Mouse (Mus musculus) hindbrain, postnatal 0 days (tissue): ENCODE results near the gene Gsap. TPM values are rescaled to one million over a fixed set of nuclear protein-coding genes. Genes with fewer than 3 reads are reported as not detected.
"Not testable (repeated sequence)": the region's sequence is repeated elsewhere in the genome, so short reads cannot be mapped to it uniquely, and the experiment has no call there.

ENCODE experiments used
- ATAC-seq: fragments of 200-750 bp; cut with Nextera tagmentation; 2 replicates; pipeline ENCODE4 v1.8.0; 2017; ENCODE audit warnings: mild to moderate bottlenecking, moderate TSS enrichment, moderate library complexity
- DNase-seq: peaks from one replicate; pipeline ENCODE4 v3.0.0-alpha.2; 2015; ENCODE audit warnings: low spot score
- H3K27ac ChIP-seq: fragments of 300-500 bp; sonication (generic); 2 replicates; pipeline ENCODE4 v1.5.1; 2014; ENCODE audit warnings: mild to moderate bottlenecking
- H3K27me3 ChIP-seq: fragments of 300-500 bp; sonication (generic); 2 replicates; pipeline ENCODE4 v1.6.1; 2014; ENCODE audit warnings: low read length, mixed read lengths; ENCODE audit not compliant: insufficient read depth
- H3K36me3 ChIP-seq: fragments of 300-500 bp; sonication (generic); 2 replicates; pipeline ENCODE4 v1.6.1; 2014; ENCODE audit warnings: low read length, mixed read lengths; ENCODE audit not compliant: insufficient read depth
- H3K4me1 ChIP-seq: fragments of 300-500 bp; sonication (generic); 2 replicates; pipeline ENCODE4 v1.6.1; 2014; ENCODE audit warnings: antibody characterized with exemption, low read length, mixed read lengths; ENCODE audit not compliant: insufficient read depth
- H3K4me2 ChIP-seq: fragments of 300-500 bp; sonication (generic); 2 replicates; pipeline ENCODE4 v1.6.1; 2014; ENCODE audit warnings: low read depth, mild to moderate bottlenecking, low read length, moderate library complexity, mixed read lengths
- H3K4me3 ChIP-seq: fragments of 300-500 bp; sonication (generic); 2 replicates; pipeline ENCODE4 v1.5.1; 2014; ENCODE audit warnings: low read length
- H3K9ac ChIP-seq: fragments of 300-500 bp; sonication (generic); replicated peaks from 2 replicates; pipeline ENCODE4 v1.6.1; 2014; ENCODE audit warnings: mild to moderate bottlenecking, low read length, moderate library complexity, mixed read lengths
- H3K9me3 ChIP-seq: fragments of 300-500 bp; sonication (generic); 2 replicates; pipeline ENCODE4 v1.6.1; 2016; ENCODE audit warnings: low read length, mixed read lengths
- CTCF ChIP-seq: IDR thresholded peaks from 2 replicates; pipeline ENCODE4 v1.5.1; 2016; ENCODE audit warnings: antibody characterized with exemption, control low read depth, low read depth
- WGBS: fragments of 180-500 bp; shearing (Covaris S2); extraction: QIAGEN DNeasy Blood & Tissue Kit; methylation state at CpG from one replicate; pipeline ENCODE4 v1.1.7; 2014; 5-methylcytosine and 5-hydroxymethylcytosine counted together
- polyA plus RNA-seq: library from polyadenylated mRNA; unstranded; fragments of >200 nt; fragmentation: Nextera tagmentation; extraction: Ambion mirVana; gene quantifications from 2 replicates; pipeline ENCODE4 v1.2.1, GENCODE M21; 2015
- total RNA-seq: library from RNA; depleted of rRNA; stranded (reverse); fragments of >200 nt; gene quantifications from 2 replicates; pipeline ENCODE4 v1.2.3, GENCODE M21; 2014

Gene Gsap
- total and polyA plus RNA-seq, 2 experiments from 2014 or later: 8.3 to 11.0 TPM

DNA sequence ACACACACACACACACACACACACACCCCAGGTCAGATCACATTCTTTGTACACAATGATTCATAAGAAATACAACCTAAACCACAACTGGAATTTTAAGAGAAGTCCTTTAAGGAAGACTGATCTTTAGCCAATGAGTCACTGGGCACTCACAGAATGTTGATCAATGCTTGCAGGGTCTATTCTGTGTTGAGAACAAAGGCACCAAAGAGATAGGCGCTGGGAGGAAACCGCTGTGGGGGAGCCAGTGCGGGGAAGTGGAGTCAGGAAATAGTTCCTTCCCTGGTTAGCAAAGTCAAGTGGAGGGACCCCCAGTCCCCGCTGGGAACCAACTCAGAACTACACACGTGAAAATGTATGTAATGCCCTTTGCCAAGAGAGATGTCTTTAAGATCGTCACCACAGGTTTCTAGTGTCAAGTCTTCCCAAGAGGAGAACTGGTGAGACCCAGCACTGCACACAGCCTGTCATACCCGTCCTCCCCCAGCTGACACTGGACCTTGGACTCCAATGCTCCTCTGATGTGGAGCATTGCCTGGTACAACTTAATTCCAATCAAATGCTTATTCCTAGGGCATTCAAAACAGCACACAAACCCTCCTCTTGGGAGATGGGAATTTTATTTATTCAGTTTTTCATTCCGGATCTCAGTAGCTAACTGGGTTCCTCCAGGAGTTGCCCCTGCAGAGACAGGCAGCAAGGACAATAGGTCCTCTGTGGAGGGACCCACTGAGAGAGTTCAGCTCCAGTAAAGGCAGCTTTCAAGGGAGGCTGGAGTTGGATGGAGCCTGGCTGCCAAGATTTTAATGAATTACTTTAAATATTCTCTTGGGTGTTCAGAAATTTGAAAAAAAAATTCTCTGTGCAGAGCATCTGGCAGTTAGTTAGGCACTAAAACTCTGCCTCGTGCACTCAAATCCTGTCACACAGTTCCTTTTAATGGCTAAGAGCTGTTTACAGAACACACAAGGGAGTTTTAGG, 10.6 kb upstream of the Gsap start:
- H3K36me3 ChIP-seq: no peaks in the 10 kb centered on the region
- no peak for TF ChIP-seq CTCF

DNA sequence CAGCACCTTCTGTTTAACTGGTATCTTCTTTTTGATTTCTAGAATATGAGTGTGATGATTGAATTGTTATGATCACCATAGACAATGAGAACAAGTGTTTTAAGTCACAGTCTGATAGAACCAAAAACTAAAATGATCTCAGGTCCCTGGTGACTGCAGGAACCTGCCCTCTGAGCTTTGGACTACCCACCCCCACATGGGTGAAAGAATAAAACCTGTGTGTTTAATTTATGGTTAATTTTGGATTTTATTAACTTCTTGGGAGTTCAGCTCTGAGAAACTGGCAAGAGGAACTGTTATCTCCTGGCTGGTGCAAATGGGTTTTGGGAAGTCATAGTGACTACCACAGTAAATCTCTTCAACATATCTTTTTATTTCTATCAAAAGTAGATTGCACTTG, 6.6 kb upstream of the Gsap start:
- ATAC-seq: no peak

More for the DNA sequence above, 10.6 kb upstream of the Gsap start:
- H3K4me1 ChIP-seq: peaks cover 13% of the 10 kb centered on the region
- peak overlapping the region; percentile 62 for H3K27ac ChIP-seq
- DNase-seq: peak; percentile 65
- H3K9me3 ChIP-seq: no peaks in the 10 kb centered on the region
- 15% methylated on average over 9 of the region's 9 CpGs for WGBS
- H3K27me3 ChIP-seq: no peaks in the 10 kb centered on the region
- no peak overlapping the region for H3K4me3 ChIP-seq
- H3K4me2 ChIP-seq: peak overlapping the region; percentile 24; the same call in 1 of the 2 replicates
- ATAC-seq: peak; percentile 86
- H3K9ac ChIP-seq: no peak overlapping the region

DNA sequence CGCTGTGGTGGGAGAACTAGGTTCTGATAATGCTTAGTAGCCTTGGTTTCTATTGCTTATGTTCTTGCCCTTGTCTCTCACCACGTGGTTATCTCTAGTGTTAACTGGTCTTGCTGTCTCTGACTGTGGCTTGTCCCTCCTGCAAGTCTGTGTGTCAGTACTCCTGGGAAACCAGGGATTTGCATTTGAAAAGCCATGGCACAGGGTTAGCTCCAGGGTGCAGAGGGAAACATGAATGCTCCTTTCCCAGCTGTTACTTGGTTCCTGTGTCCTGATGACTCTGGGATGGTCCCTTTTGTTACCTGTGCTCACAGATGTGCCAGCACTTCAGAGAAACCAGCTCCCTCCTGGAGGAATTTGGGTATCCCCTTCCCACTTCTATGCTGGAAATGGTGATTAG, 3.0 kb upstream of the Gsap start:
- not testable (repeated sequence) for H3K36me3 ChIP-seq, H3K27ac ChIP-seq, ATAC-seq, DNase-seq, H3K9me3 ChIP-seq, H3K4me1 ChIP-seq, H3K4me2 ChIP-seq, H3K4me3 ChIP-seq, H3K9ac ChIP-seq, H3K27me3 ChIP-seq
- 59% methylated on average over 2 of the region's 2 CpGs for WGBS

More for the DNA sequence above, 6.6 kb upstream of the Gsap start:
- 0 out of 2 replicates have a peak, but pooled peaks cover 7% of the 10 kb centered on the region for H3K4me1 ChIP-seq
- H3K27ac ChIP-seq: no peak overlapping the region
- DNase-seq: no peak
- TF ChIP-seq CTCF: no peak
- H3K27me3 ChIP-seq: no peaks in the 10 kb centered on the region
- H3K4me3 ChIP-seq: no peak overlapping the region
- no peaks in the 10 kb centered on the region for H3K36me3 ChIP-seq
- H3K4me2 ChIP-seq: no peak overlapping the region
- no peak overlapping the region for H3K9ac ChIP-seq
- H3K9me3 ChIP-seq: no peaks in the 10 kb centered on the region

DNA sequence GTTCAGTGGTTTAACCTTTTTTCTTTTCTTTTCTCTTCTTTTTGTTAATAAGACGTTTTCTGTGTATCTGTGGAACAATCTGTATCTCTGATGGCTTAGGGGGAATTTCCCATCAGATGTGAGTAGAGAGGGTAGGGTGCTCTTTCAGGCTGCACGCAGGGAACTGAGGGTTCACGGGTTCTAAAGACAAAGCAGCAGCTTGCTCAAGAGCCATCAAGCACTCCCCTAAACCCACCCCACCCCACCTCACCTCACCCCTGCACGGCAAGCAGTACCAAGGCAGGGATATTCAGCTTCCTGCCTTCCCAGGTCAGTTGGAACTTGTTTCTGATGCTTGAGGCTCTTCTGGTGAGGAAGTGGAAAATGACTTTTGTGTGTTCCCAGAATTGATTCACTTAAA, 766 bp downstream of the Gsap start:
- peak overlapping the region; percentile 51 for H3K4me3 ChIP-seq
- ATAC-seq (no peak), DNase-seq (no peak)
- peak overlapping the region; percentile 75 for H3K4me2 ChIP-seq
- WGBS: 12% methylated on average over 4 of the region's 4 CpGs
- no peaks in the 10 kb centered on the region for H3K9me3 ChIP-seq
- H3K27ac ChIP-seq: no peak overlapping the region
- TF ChIP-seq CTCF: no peak
- no peaks in the 10 kb centered on the region for H3K4me1 ChIP-seq
- H3K27me3 ChIP-seq: no peaks in the 10 kb centered on the region
- H3K36me3 ChIP-seq: no peaks in the 10 kb centered on the region
- H3K9ac ChIP-seq: peak overlapping the region; percentile 63; the same call in 1 of the 2 replicates

DNA sequence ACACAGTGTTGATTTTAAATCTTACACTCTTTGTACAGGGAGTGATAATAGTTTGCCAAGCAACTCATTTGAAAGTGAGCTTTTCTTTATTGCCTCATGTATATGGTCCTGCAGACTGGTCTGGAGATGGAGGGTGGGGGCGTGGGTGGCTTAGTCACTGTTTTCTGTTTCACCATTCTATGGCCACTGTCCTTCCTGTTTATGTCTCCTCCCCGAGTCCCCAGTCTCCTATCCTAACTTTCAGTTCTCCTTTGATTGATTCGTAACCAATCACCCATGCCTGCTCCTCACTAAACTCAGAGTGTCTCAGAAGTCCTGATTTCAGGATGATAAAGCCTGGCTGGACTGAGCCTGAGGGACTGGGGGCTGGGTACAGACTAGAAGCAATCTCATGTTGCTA, 2.4 kb downstream of the Gsap start:
- Histone ChIP-seq H3K4me3 (no peak overlapping the region), H3K27me3 (no peaks in the 10 kb centered on the region), H3K27ac (no peak overlapping the region), H3K9ac (no peak overlapping the region), H3K4me2 (no peak overlapping the region), H3K4me1 (no peaks in the 10 kb centered on the region), H3K9me3 (0 out of 2 replicates have a peak, but pooled peaks cover 2% of the 10 kb centered on the region), H3K36me3 (no peaks in the 10 kb centered on the region)
- DNase-seq (no peak), ATAC-seq (no peak)
- WGBS: 49% methylated on average over 3 of the region's 3 CpGs
- no peak for TF ChIP-seq CTCF

DNA sequence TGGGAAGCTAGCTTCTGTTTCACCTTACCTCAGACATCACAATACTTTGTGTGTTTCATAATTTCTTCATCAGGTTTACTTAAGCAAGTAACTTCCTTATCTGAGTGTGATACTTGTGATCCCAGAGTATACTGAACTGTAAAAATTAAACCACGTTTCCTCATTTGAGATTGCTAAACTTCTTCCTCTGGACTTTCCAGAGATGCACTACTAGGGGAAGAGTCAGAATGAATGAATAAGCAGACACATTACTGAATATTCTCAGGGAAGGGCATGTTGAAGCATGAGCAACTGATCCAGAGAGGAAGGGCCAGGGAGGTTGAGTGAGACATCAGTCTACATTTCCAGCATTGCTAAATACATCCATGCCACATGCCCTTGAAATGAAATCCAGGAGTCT, 3.0 kb downstream of the Gsap start:
- 0 out of 2 replicates have a peak, but pooled peaks cover 2% of the 10 kb centered on the region for H3K9me3 ChIP-seq
- no peaks in the 10 kb centered on the region for H3K4me1 ChIP-seq
- H3K27ac ChIP-seq: no peak overlapping the region
- no peak for TF ChIP-seq CTCF
- H3K4me2 ChIP-seq: no peak overlapping the region
- H3K36me3 ChIP-seq: no peaks in the 10 kb centered on the region
- H3K9ac ChIP-seq: no peak overlapping the region
- DNase-seq (no peak), ATAC-seq (no peak)
- H3K4me3 ChIP-seq: no peak overlapping the region
- WGBS: 88% methylated on average over 1 of the region's 1 CpGs
- no peaks in the 10 kb centered on the region for H3K27me3 ChIP-seq

DNA sequence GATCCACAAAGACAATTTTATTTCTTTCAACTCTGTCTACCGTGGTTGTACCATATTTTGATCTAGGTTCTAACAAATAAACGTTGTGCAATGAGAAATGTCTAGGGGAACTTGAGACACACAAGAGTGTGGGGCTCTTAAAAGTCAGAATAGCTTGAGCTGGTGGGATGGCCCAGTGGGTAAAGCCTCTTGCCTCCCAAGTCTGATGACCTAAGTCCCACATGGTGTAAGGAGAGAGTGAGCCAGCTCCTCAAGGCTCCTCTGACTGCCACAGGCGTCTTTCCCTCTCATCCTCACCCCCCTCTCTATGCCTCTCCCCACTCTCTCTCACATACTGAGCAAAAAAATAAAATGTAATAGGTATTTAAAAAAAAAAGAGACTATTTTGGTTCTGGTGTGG, 3.4 kb downstream of the Gsap start:
- WGBS: 80% methylated on average over 3 of the region's 3 CpGs
- Histone ChIP-seq H3K27me3 (no peaks in the 10 kb centered on the region), H3K9me3 (0 out of 2 replicates have a peak, but pooled peaks cover 2% of the 10 kb centered on the region), H3K4me3 (no peak overlapping the region), H3K9ac (no peak overlapping the region), H3K27ac (no peak overlapping the region), H3K4me2 (no peak overlapping the region), H3K36me3 (no peaks in the 10 kb centered on the region), H3K4me1 (no peaks in the 10 kb centered on the region)
- no peak for TF ChIP-seq CTCF
- ATAC-seq (no peak), DNase-seq (no peak)
